Mouse (Mus musculus) thymus, adult 2 months (tissue): Measurements from ENCODE around the gene Peli1. TPM values are rescaled to one million over a fixed set of nuclear protein-coding genes. Genes with fewer than 3 reads are reported as not detected.

Source experiments
- DNase-seq: peaks from one replicate; pipeline ENCODE4 v3.0.0; 2021
- H3K27ac ChIP-seq: fragments of 200-500 bp; 2 replicates; pipeline ENCODE4 v1.5.1; 2012; ENCODE audit warnings: low read length, control low read depth; ENCODE audit not compliant: control insufficient read depth, insufficient read depth
- H3K27me3 ChIP-seq: fragments of 200-500 bp; 2 replicates; pipeline ENCODE4 v1.6.1; 2012; ENCODE audit warnings: mild to moderate bottlenecking, low read length, moderate library complexity, mixed read lengths; ENCODE audit not compliant: control insufficient read depth, insufficient read depth
- H3K36me3 ChIP-seq: fragments of 200-500 bp; 2 replicates; pipeline ENCODE4 v1.6.1; 2012; ENCODE audit warnings: mild to moderate bottlenecking, low read length, moderate library complexity; ENCODE audit not compliant: control insufficient read depth, insufficient read depth
- H3K4me1 ChIP-seq: fragments of 200-500 bp; replicated peaks from 2 replicates; pipeline ENCODE4 v1.6.1; 2012; ENCODE audit warnings: low read length; ENCODE audit not compliant: control insufficient read depth, insufficient read depth
- H3K4me3 ChIP-seq: fragments of 200-500 bp; 2 replicates; pipeline ENCODE4 v1.5.1; 2012; ENCODE audit warnings: mild to moderate bottlenecking, low read length, control low read depth, moderate library complexity; ENCODE audit not compliant: control insufficient read depth, insufficient read depth
- CTCF ChIP-seq: fragments of 200-500 bp; IDR thresholded peaks from 2 replicates; pipeline ENCODE4 v1.5.1; 2012; ENCODE audit warnings: mild to moderate bottlenecking, control low read depth, low read length, moderate library complexity, borderline replicate concordance; ENCODE audit not compliant: control insufficient read depth, poor library complexity, insufficient read depth; ENCODE audit errors: extremely low read depth
- POLR2A ChIP-seq: fragments of 200-500 bp; IDR thresholded peaks from 2 replicates; pipeline ENCODE4 v1.6.1; 2012; ENCODE audit warnings: mild to moderate bottlenecking, low read length, control low read depth, moderate library complexity; ENCODE audit not compliant: control insufficient read depth, poor library complexity, insufficient read depth; ENCODE audit errors: extremely low read depth
- WGBS: fragments of 180-500 bp; shearing (Covaris S2); methylation state at CpG from one replicate; pipeline ENCODE4 v1.1.7; 2018; 5-methylcytosine and 5-hydroxymethylcytosine counted together
- polyA plus RNA-seq: library from polyadenylated mRNA; depleted of rRNA; stranded (reverse); fragments of >200 nt; gene quantifications from 2 replicates; pipeline ENCODE4 v1.2.3, GENCODE M21; 2012

Gene Peli1
- polyA plus RNA-seq, 1 experiment: 53.4 TPM

DNA sequence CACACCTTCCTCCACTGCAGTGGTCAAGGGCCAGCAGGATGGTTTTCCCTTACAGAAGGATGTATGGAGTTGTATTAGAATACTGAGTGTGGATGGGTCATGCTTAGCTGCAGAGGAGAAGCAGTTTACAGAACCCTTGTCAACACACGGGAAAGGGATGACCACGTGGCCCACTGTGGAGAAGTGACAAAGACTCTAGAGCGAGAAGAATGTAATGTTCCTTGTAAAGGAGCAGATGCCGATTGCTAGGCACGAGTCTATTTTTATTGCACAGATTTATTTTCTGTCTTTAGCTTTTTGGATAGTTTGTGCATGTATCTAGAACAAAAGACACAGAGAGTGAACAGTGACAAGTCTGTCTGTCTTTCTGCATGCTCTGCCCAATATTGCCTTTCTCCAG, 71.0 kb downstream of the Peli1 start:
- H3K36me3 ChIP-seq: no peaks in the 10 kb centered on the region

DNA sequence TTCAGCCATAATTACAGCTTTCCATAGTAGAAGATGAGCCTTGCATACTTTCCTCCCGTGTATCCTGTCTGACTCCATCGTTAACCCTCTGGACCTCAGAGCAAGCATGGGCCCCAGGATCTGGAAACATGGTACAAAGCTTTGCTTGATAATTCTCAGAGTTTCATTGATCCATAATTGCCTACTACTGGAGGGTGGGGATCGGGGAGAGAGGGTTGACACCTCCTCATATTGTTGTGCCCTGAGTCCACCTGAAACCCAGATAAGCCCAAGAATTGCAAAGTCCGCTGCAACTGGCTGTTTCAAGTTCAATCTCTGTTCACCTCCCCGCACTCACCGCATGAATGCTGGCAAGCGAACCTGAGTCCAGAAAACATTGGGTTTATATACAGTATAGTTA, 72.1 kb downstream of the Peli1 start:
- H3K27ac ChIP-seq: no peak overlapping the region
- H3K4me3 ChIP-seq: no peak overlapping the region
- no peak for TF ChIP-seq POLR2A
- TF ChIP-seq CTCF: no peak
- H3K4me1 ChIP-seq: peaks cover 24% of the 10 kb centered on the region
- no peaks in the 10 kb centered on the region for H3K27me3 ChIP-seq
- no peaks in the 10 kb centered on the region for H3K36me3 ChIP-seq
- DNase-seq: no peak
- WGBS: 94% methylated on average over 7 of the region's 7 CpGs

More for the DNA sequence above, 71.0 kb downstream of the Peli1 start:
- TF ChIP-seq POLR2A (no peak), CTCF (no peak)
- Histone ChIP-seq H3K4me3 (no peak overlapping the region), H3K27me3 (no peaks in the 10 kb centered on the region), H3K27ac (no peak overlapping the region), H3K4me1 (peaks cover 22% of the 10 kb centered on the region)
- no peak for DNase-seq
- 96% methylated on average over 5 of the region's 5 CpGs for WGBS

DNA sequence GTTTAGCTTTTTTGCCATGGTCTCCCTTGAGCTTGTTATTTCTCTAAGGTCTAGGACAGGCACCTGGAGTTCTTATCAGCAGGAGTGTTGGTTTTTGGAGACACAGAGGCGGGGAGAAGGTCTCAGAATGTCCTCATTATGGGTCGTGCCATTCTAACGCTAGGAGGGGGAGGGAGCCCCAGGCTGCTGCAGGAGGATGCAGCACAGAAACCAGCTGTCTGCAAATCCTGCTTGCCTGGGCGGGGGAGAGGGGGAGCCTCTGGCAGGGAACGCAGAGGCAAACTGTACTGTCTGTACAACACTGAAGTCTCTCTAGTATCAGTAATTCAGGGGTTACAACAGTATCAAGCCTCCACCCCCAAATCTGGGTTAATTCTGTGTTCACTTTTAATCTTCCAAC, 72.6 kb downstream of the Peli1 start:
- Histone ChIP-seq H3K4me3 (no peak overlapping the region), H3K36me3 (no peaks in the 10 kb centered on the region), H3K27me3 (no peaks in the 10 kb centered on the region), H3K4me1 (peaks cover 24% of the 10 kb centered on the region), H3K27ac (no peak overlapping the region)
- 22% methylated on average over 5 of the region's 5 CpGs for WGBS
- TF ChIP-seq POLR2A (no peak), CTCF (no peak)
- DNase-seq: peak; percentile 69

DNA sequence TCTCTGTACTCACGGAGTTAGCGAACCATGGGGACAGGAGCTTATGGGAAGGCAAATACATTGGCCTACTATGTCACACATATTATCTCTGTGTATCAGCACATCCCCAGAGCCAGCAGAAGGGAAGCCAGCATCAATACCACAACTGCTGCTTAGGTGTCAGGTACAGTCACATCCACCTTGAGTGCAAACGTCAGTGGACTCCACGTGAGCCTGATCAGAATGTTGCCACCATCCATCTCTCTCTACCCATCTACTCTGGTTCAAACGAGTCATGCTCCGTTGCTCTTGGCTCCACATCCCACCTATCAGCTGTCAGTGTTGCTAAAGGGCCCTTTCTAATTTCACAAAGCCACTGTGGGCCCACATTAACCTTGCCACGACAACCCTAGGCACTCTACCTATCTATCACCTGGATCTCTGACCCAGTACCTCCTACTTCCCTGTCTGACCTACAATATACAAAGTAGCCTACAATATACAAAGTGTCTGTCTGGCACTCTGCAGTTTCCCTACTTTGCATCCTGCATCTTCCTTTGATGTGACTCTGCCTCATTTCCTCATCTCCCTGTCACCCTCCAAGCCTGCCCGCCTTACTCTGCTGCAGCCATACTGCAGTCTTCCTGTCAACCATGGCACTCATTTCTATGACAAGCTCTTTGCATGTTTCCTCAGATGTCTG, 73.4 kb downstream of the Peli1 start:
- Histone ChIP-seq H3K4me3 (no peak overlapping the region), H3K27me3 (no peaks in the 10 kb centered on the region), H3K27ac (no peak overlapping the region), H3K4me1 (peaks cover 24% of the 10 kb centered on the region), H3K36me3 (no peaks in the 10 kb centered on the region)
- DNase-seq: no peak
- WGBS: 65% methylated on average over 8 of the region's 8 CpGs
- TF ChIP-seq CTCF: no peak
- no peak for TF ChIP-seq POLR2A

DNA sequence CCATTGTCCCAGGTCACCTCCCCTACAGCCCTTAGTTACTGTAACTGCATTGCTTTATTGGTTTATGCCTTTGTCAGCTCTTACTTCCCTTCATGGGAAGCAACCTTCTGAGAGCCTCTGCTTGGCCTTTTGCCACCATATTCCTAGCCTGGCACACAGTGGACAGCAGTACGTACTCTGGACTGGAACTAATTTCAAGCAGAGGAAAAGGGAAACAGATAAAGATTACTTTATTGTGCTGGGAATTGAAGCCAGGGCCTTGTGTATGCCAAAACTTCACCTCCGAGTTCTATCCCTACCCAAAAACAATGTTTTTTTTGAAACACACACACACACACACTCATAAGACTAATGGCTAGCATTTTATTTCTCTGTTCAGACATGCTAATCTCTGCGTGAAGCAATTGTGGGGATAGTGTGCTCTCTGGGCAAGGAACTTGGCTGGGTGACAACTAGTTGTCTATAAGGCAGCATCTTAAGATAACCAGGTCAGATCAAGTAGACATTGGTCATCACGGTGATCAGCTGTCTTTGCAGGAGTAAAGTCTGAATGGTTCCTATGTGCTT, 74.0 kb downstream of the Peli1 start:
- Histone ChIP-seq H3K27me3 (no peaks in the 10 kb centered on the region), H3K4me3 (no peak overlapping the region), H3K4me1 (peaks cover 24% of the 10 kb centered on the region), H3K27ac (no peak overlapping the region), H3K36me3 (no peaks in the 10 kb centered on the region)
- 93% methylated on average over 4 of the region's 4 CpGs for WGBS
- TF ChIP-seq CTCF (no peak), POLR2A (no peak)
- DNase-seq: no peak

DNA sequence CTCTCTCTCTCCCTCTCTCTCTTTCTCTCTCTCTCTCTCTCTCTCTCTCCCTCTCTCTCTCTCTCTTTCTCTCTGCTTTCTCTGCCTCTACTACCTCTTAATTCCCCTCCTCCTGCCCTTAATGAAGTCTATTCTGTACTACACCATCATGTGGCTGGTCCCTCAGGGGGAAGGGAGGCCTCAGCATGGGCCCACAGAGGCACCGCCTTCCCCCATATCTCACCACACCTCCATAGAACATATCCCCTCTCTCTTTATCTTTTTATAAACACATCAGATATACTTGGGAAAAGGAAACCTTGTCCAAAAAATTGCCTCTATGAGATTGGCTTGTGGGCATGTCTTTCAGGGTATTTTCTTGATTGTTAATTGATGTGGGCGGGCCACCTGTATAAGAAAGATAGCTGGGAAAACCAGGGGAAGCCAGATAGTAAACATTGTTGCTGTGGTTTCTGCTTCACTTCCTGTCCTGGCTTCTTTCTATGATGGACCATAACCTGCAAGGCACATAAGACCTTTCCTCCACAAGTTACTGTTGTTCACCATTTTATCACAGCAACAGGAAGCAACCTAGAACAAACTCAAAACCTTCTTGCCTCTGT, 75.5 kb downstream of the Peli1 start:
- WGBS: 45% methylated on average over 2 of the region's 2 CpGs
- H3K4me3 ChIP-seq: no peak overlapping the region
- no peaks in the 10 kb centered on the region for H3K36me3 ChIP-seq
- DNase-seq: no peak
- H3K27ac ChIP-seq: no peak overlapping the region; the same call in 1 of the 2 replicates
- TF ChIP-seq POLR2A (no peak), CTCF (no peak)
- no peaks in the 10 kb centered on the region for H3K27me3 ChIP-seq
- peaks cover 27% of the 10 kb centered on the region for H3K4me1 ChIP-seq
